Mouse (Mus musculus): ENCODE results near the gene 1810062G17Rik. TPM values are rescaled to one million over a fixed set of nuclear protein-coding genes. Genes with fewer than 3 reads are reported as not detected.
A peak's percentile ranks its signal among the peaks of the same experiment; 100 is the strongest.

Gene 1810062G17Rik
- 1.1 and 1.2 TPM in 2 replicates for polyA plus RNA-seq (2015; fragmentation: Nextera tagmentation; extraction: Ambion mirVana)

DNA sequence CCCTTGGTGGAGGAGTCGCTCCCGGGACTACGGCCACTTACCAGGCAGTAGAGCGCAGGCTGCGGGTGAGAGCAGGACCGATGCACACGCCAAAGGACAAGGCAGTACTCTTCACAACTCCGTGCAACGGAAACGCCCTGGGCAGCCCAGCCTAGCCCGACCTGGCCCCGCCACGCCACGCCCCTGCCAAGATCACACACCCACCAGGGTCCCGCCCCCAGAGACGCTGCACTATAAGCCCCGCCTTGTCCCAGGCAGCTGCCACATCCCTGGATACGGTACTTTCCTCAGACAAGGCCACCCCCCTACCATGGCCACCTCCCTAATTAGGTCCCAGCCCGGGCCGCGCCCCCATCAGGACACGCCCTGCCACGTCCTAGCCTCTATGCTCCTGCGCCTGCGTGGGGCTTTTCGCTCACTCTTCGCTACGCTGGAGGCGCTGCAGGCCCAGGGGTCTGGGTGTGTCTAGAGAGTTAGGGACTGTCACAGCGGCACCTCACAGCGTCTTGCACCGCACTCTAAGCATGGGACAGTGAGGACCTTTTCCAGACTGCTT, at the start of gene 1810062G17Rik, which contains the start of gene Anxa5:
1810062G17Rik (plus strand) TSS at position 406 of the 556 bp plus-strand sequence.
Anxa5 (minus strand) TSS at position 363 of the 556 bp plus-strand sequence.
- WGBS (ENCODE audit: insufficient replicate concordance), result under 1% methylated on average over 32 of the region's 32 CpGs
- Histone ChIP-seq H3K27ac (replicated peaks) (peak within 1 kb of the TSS; percentile 73), H3K27me3 (no peaks in the 10 kb centered on the region; the same call in 1 of the 2 replicates), H3K4me3 (replicated peaks) (peak within 1 kb of the TSS; percentile 64), H3K4me2 (peak within 1 kb of the TSS; percentile 90), H3K36me3 (replicated peaks) (no peaks in the 10 kb centered on the region), H3K4me1 (replicated peaks) (peaks cover 32% of the 10 kb centered on the region), H3K9me3 (replicated peaks) (no peaks in the 10 kb centered on the region), H3K9ac (peak within 1 kb of the TSS; percentile 45)
- ATAC-seq (ENCODE audit: insufficient read depth), result peak; percentile 98

DNA sequence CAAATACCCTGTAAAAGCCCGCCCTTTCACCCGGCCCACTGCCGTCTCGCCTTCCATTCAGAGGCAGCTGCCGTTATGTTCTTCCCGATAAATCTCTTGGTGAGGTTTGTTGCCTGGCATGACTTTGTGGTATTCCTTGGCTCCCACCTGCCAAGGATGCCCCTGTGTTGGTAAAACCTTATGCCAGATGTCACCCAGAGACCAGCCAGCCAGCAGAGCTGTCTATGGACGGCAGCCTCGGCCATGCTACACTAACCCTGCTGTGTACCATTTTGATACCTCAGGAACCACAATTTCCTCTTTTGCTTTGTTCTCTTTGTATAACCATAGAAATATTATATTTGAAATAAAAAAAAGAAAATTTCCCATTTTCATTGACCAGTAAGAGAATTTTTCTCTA, 48.4 kb upstream of the 1810062G17Rik start:
- H3K4me3 ChIP-seq (replicated peaks), result no peak overlapping the region
- H3K4me1 ChIP-seq (replicated peaks), result no peaks in the 10 kb centered on the region
- H3K27me3 ChIP-seq, result no peaks in the 10 kb centered on the region
- H3K4me2 ChIP-seq, result no peak overlapping the region
- ATAC-seq (ENCODE audit: insufficient read depth), result no peak
- H3K27ac ChIP-seq (replicated peaks), result no peak overlapping the region
- H3K9ac ChIP-seq, result no peak overlapping the region
- H3K9me3 ChIP-seq (replicated peaks), result no peaks in the 10 kb centered on the region
- WGBS (ENCODE audit: insufficient replicate concordance), result 75% methylated on average over 8 of the region's 8 CpGs
- no peaks in the 10 kb centered on the region for H3K36me3 ChIP-seq (replicated peaks)

DNA sequence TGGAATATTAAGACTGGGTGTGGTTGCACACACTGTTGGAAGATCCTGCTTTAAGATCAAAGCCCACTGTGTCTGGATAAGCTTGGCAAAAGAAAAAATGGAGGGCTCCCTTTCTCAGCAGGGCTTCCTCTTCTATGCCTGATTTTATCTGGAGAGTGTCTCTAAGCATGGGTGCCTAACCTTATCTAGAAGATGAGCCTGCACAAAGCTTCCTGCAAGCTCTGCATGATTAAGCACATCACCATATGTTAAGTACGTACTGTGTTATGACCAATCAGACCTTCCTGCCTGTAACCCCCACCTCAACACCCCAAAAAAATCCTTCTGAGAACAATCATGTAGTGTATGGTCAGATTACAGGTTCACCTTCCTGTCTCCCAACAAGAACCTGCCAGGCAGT, 45.4 kb upstream of the 1810062G17Rik start:
- Histone ChIP-seq H3K9me3 (replicated peaks) (no peaks in the 10 kb centered on the region), H3K4me1 (replicated peaks) (no peaks in the 10 kb centered on the region), H3K4me2 (no peak overlapping the region), H3K27ac (replicated peaks) (no peak overlapping the region), H3K4me3 (replicated peaks) (no peak overlapping the region), H3K9ac (no peak overlapping the region), H3K27me3 (no peaks in the 10 kb centered on the region), H3K36me3 (replicated peaks) (no peaks in the 10 kb centered on the region)
- WGBS (ENCODE audit: insufficient replicate concordance), result 22% methylated on average over 1 of the region's 1 CpGs
- ATAC-seq (ENCODE audit: insufficient read depth), result no peak

DNA sequence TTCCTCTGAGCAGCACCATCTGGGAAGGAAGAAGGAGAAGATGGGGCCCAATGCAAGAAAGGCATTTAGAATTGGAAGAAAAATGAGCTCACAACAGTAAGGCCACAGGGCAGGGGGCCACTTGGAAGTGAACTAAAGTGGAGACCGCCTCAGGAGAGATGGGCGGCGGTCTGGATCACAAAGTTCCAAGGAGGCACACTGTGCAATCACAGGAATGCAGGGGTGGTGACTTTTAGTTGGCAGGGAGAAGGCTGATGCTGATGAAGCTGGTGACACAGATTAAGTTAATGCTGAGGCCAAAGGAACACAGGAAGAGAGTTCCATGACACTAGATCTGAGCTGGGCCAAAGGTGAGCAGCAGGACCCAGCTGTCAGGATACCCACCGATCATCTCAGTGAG, 35.5 kb upstream of the 1810062G17Rik start:
- Histone ChIP-seq H3K4me1 (replicated peaks) (no peaks in the 10 kb centered on the region), H3K27me3 (no peaks in the 10 kb centered on the region), H3K4me3 (replicated peaks) (no peak overlapping the region), H3K27ac (replicated peaks) (no peak overlapping the region), H3K4me2 (no peak overlapping the region), H3K36me3 (replicated peaks) (no peaks in the 10 kb centered on the region), H3K9me3 (replicated peaks) (no peaks in the 10 kb centered on the region), H3K9ac (no peak overlapping the region)
- 66% methylated on average over 4 of the region's 4 CpGs for WGBS (ENCODE audit: insufficient replicate concordance)
- ATAC-seq (ENCODE audit: insufficient read depth), result no peak

DNA sequence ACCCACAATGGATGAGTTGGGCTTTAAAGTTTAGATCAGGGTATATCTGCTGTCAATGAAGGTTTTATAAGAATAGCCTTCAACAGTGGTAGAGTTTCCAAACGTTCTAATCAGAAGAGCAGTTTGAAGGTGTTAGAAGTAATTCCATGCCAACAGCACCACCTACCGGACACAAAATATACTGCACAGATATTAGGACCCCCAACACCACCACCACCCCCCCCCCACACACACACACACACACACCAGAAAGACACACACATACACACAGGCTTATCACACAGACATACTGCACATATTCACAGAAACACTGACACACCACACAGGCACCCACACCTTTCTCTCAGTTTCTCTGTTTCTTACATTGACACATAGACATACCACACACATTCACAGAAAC, 33.3 kb upstream of the 1810062G17Rik start:
- no peak overlapping the region for H3K9ac ChIP-seq
- no peak for ATAC-seq (ENCODE audit: insufficient read depth)
- no peaks in the 10 kb centered on the region for H3K36me3 ChIP-seq (replicated peaks)
- no peak overlapping the region for H3K4me2 ChIP-seq
- H3K27me3 ChIP-seq, result no peaks in the 10 kb centered on the region
- no peak overlapping the region for H3K4me3 ChIP-seq (replicated peaks)
- H3K27ac ChIP-seq (replicated peaks), result no peak overlapping the region
- no peaks in the 10 kb centered on the region for H3K9me3 ChIP-seq (replicated peaks)
- H3K4me1 ChIP-seq (replicated peaks), result no peaks in the 10 kb centered on the region
- WGBS (ENCODE audit: insufficient replicate concordance), result 0% methylated on average over 2 of the region's 2 CpGs

DNA sequence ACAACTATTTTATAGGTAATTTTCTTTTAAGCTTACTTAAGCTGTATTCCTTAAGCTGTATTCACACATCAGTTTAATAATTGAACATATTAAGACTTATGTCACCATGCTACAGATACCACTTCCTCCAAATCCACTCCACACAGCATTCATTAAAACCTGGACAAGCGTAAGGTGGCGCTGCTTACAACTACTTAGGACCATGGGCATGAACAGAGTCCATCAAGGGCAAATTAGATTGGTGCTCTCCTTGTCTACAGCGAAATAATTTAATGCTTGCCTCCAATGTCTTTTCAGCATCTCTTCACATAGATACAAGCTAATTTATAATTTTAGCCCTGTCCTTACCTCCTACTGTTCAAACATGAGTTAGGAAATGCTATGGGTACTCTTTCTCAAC, 29.7 kb upstream of the 1810062G17Rik start:
- Histone ChIP-seq H3K4me3 (replicated peaks) (no peak overlapping the region), H3K4me1 (replicated peaks) (no peaks in the 10 kb centered on the region), H3K9me3 (replicated peaks) (no peaks in the 10 kb centered on the region), H3K27ac (replicated peaks) (no peak overlapping the region), H3K9ac (no peak overlapping the region), H3K27me3 (no peaks in the 10 kb centered on the region), H3K4me2 (no peak overlapping the region), H3K36me3 (replicated peaks) (0 out of 2 replicates have a peak, but pooled peaks cover 4% of the 10 kb centered on the region)
- WGBS (ENCODE audit: insufficient replicate concordance), result 71% methylated on average over 3 of the region's 3 CpGs
- ATAC-seq (ENCODE audit: insufficient read depth), result no peak

DNA sequence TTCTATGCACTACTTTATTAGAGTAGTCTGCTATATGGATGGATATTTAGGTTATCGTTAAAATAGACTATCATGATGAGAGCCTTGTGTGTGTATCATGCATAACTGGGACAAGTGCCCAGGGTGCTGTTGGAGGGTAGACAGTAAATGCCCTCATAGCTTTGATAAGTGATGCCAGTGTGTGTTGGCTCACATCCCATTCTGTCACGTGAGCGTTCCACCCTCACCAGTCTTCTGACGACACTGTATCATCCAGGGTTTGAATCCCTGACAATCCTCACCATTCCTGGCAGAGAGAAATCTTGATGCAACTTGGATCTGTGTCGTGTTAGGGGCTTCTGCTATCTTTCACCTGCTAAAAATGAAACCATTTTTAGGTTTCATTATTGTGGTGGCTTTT, 29.2 kb upstream of the 1810062G17Rik start:
- Histone ChIP-seq H3K4me2 (no peak overlapping the region), H3K4me3 (replicated peaks) (no peak overlapping the region), H3K4me1 (replicated peaks) (no peaks in the 10 kb centered on the region), H3K9ac (no peak overlapping the region), H3K9me3 (replicated peaks) (no peaks in the 10 kb centered on the region), H3K27ac (replicated peaks) (no peak overlapping the region), H3K27me3 (no peaks in the 10 kb centered on the region), H3K36me3 (replicated peaks) (peaks cover 6% of the 10 kb centered on the region; the same call in 1 of the 2 replicates)
- no peak for ATAC-seq (ENCODE audit: insufficient read depth)
- 47% methylated on average over 5 of the region's 5 CpGs for WGBS (ENCODE audit: insufficient replicate concordance)

DNA sequence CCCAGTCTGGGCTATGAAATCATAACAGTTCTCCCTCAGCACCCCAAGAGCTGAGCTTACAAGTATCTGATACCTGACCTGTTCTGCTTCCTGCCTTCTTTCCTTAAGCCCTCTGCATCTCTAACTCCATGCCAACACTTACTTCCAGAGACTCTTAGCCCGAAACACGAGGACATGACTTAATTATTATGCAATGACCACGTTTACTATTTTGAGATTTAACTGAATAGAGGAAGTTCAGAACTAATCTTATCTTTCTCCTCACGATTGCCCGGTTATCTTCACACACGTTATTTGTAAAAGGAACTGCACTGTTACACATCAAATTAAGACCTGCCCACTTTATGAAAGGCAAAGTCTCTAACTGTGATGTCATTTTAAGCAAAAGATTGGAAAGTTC, 28.8 kb upstream of the 1810062G17Rik start:
- H3K4me1 ChIP-seq (replicated peaks), result no peaks in the 10 kb centered on the region
- 11% methylated on average over 6 of the region's 6 CpGs for WGBS (ENCODE audit: insufficient replicate concordance)
- H3K27me3 ChIP-seq, result no peaks in the 10 kb centered on the region
- H3K36me3 ChIP-seq (replicated peaks), result peaks cover 10% of the 10 kb centered on the region; the same call in 1 of the 2 replicates
- H3K9me3 ChIP-seq (replicated peaks), result no peaks in the 10 kb centered on the region
- H3K4me3 ChIP-seq (replicated peaks), result no peak overlapping the region
- no peak overlapping the region for H3K27ac ChIP-seq (replicated peaks)
- ATAC-seq (ENCODE audit: insufficient read depth), result no peak
- H3K4me2 ChIP-seq, result no peak overlapping the region
- no peak overlapping the region for H3K9ac ChIP-seq

DNA sequence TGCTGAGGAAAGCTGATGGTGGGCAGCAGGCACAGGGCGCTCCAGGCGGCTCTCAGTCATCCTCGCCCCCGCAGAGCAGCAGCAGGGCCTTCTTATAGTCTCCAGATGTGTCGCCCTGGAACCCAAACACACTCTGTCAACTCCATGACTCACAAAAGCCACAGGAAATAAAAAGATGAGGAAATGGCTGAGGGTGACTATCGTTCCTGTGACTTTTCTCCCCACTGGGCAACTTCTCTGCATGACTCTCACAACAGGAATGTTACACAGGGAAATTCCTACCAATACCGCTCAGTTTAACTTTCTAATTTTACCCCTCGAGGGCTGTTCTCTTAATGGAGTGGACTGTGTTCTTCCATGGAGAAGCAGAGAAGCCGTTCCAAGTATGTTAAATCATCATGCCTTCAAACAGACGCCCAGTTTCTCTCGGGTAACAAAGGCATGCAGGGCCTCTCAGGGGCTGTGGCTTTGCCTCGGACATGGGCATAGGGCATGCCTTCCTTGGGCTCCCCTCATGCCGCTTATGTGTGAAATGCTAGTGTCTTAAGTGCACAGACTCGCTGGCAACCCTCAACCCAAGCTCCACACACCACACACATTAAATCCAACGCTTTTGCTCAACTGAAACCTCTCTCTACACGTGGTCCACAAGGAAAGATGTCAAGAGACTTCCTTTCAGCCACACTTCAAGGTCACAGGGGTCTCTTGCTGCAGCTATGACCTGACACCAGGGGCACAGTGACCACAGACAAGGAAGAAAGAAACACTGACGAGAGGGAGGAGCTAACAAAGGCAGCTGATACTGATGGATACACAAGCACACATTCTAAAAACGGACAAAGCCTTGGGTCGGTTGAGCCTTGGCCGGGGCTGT, 26.2 kb upstream of the 1810062G17Rik start:
- Histone ChIP-seq H3K4me3 (replicated peaks) (no peak overlapping the region), H3K9ac (no peak overlapping the region), H3K27ac (replicated peaks) (no peak overlapping the region), H3K9me3 (replicated peaks) (no peaks in the 10 kb centered on the region), H3K36me3 (replicated peaks) (peaks cover 15% of the 10 kb centered on the region; the same call in 1 of the 2 replicates), H3K27me3 (no peaks in the 10 kb centered on the region), H3K4me2 (no peak overlapping the region), H3K4me1 (replicated peaks) (no peaks in the 10 kb centered on the region)
- ATAC-seq (ENCODE audit: insufficient read depth), result no peak
- WGBS (ENCODE audit: insufficient replicate concordance), result 35% methylated on average over 20 of the region's 20 CpGs

DNA sequence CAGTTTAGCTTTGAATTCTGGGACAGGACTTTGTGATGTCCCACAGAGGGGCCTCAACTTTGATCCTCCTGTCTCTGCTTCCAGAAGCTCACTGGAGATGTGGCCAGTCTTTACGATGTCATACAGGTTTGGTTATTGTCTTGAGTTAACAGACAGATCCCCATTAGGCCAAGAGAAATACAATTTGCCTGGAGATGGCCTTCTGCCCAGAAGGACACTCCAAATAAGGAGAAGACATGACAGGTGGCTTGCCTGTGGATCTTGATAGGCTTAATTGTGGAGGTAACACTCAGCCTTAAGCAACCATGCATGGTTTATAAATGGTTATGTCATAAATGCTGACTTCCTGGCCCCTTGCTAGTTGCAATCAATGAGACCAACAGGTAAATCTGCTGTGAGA, 23.2 kb upstream of the 1810062G17Rik start:
- 83% methylated on average over 1 of the region's 1 CpGs for WGBS (ENCODE audit: insufficient replicate concordance)
- no peak overlapping the region for H3K9ac ChIP-seq
- no peaks in the 10 kb centered on the region for H3K9me3 ChIP-seq (replicated peaks)
- H3K4me2 ChIP-seq, result no peak overlapping the region
- H3K27ac ChIP-seq (replicated peaks), result no peak overlapping the region
- H3K4me3 ChIP-seq (replicated peaks), result no peak overlapping the region
- H3K4me1 ChIP-seq (replicated peaks), result no peaks in the 10 kb centered on the region
- H3K36me3 ChIP-seq (replicated peaks), result peaks cover 15% of the 10 kb centered on the region; the same call in 1 of the 2 replicates
- no peak for ATAC-seq (ENCODE audit: insufficient read depth)
- no peaks in the 10 kb centered on the region for H3K27me3 ChIP-seq

DNA sequence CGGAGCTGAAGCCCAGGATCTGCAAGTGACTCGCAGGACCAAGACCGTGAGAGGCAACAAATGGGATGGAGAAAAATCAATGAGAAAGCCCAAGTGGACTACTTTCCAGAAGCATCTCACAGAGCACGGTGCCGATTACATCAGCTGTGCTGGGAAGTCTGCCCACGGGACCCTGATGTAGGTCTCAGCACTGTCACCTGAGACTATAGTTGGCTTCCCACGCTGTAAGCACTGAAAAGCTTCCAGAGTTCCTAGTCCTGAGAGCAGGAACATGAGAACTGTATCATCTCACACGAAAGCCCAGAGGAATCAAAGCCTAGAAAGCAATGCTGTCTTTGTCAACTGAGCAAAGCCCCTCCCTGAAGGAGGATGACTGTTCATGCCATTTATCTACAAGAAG, 20.6 kb upstream of the 1810062G17Rik start:
- Histone ChIP-seq H3K4me3 (replicated peaks) (no peak overlapping the region), H3K9ac (no peak overlapping the region), H3K27ac (replicated peaks) (no peak overlapping the region), H3K36me3 (replicated peaks) (peaks cover 11% of the 10 kb centered on the region), H3K9me3 (replicated peaks) (no peaks in the 10 kb centered on the region), H3K27me3 (no peaks in the 10 kb centered on the region), H3K4me1 (replicated peaks) (no peaks in the 10 kb centered on the region), H3K4me2 (no peak overlapping the region)
- WGBS (ENCODE audit: insufficient replicate concordance), result 77% methylated on average over 8 of the region's 8 CpGs
- no peak for ATAC-seq (ENCODE audit: insufficient read depth)

Measured in liver, embryonic 15.5 days (tissue).